Mouse (Mus musculus) small intestine, adult 2 months (tissue): ENCODE measurements at regions not wholly inside any gene's neighbourhood (a gene's known extent, or its start where the extent isn't known, plus 50 kb on each side); places are given as distances from the start of the nearest gene placed in this dataset.

ENCODE experiments used
- CTCF ChIP-seq: fragments of 200-500 bp; IDR thresholded peaks from 2 replicates; pipeline ENCODE4 v1.5.1; 2012; ENCODE audit warnings: low read depth, mild to moderate bottlenecking, control low read depth, inconsistent platforms, low read length, moderate library complexity, mixed read lengths; ENCODE audit not compliant: insufficient replicate concordance, insufficient read length; ENCODE audit errors: extremely low read depth
- POLR2A ChIP-seq: fragments of 200-500 bp; IDR thresholded peaks from 2 replicates; pipeline ENCODE4 v1.6.1; 2012; ENCODE audit warnings: low read depth, mild to moderate bottlenecking, control low read depth, inconsistent platforms, low read length, moderate library complexity

- TF ChIP-seq CTCF (no peak), POLR2A (no peak)
Observed at GRCm38 (mm10) chr14:105589751-105590150, 306.9 kb downstream of the Spry2 start.
